Mouse (Mus musculus): Measurements from ENCODE around the gene Ensa. TPM values are rescaled to one million over a fixed set of nuclear protein-coding genes. Genes with fewer than 3 reads are reported as not detected.
A peak's percentile ranks its signal among the peaks of the same experiment; 100 is the strongest.
"Not testable (repeated sequence)": the region's sequence is repeated elsewhere in the genome, so short reads cannot be mapped to it uniquely, and the experiment has no call there.

The Ensa gene
- polyA plus RNA-seq, 1 experiment, result 88.8 TPM

GRCm38 (mm10) chr3:95653473-95654034, 28.8 kb downstream of the Ensa start:
- 39% methylated on average over 11 of the region's 11 CpGs for WGBS
- no peak for DNase-seq
- TF ChIP-seq POLR2A (IDR thresholded peaks at IDR 0.05; ENCODE audit: borderline replicate concordance, insufficient read depth, low read length), result no peak
- TF ChIP-seq CTCF (IDR thresholded peaks at IDR 0.05; ENCODE audit: borderline replicate concordance, insufficient read depth, low read depth, low read length), result no peak
- no peaks in the 10 kb centered on the region for H3K4me1 ChIP-seq (ENCODE audit: control insufficient read depth, insufficient read depth, low read length)
- no peak overlapping the region for H3K27ac ChIP-seq (ENCODE audit: insufficient read depth, low read length)
- H3K27me3 ChIP-seq (ENCODE audit: control insufficient read depth, insufficient read depth, low read length), result no peaks in the 10 kb centered on the region
- H3K4me3 ChIP-seq (replicated peaks; ENCODE audit: insufficient read depth, low read depth, low read length), result no peak overlapping the region

- H3K4me3 ChIP-seq (replicated peaks; ENCODE audit: insufficient read depth, low read depth, low read length); H3K4me1 ChIP-seq (ENCODE audit: control insufficient read depth, insufficient read depth, low read length); H3K27me3 ChIP-seq (ENCODE audit: control insufficient read depth, insufficient read depth, low read length); DNase-seq; H3K27ac ChIP-seq (ENCODE audit: insufficient read depth, low read length): not testable (repeated sequence)
- WGBS, result 92% methylated on average over 3 of the region's 3 CpGs
Measured at GRCm38 (mm10) chr3:95654371-95654770, 29.6 kb downstream of the Ensa start.

GRCm38 (mm10) chr3:95655437-95655836, 30.6 kb downstream of the Ensa start:
- H3K4me1 ChIP-seq (ENCODE audit: control insufficient read depth, insufficient read depth, low read length), result no peaks in the 10 kb centered on the region
- TF ChIP-seq POLR2A (IDR thresholded peaks at IDR 0.05; ENCODE audit: borderline replicate concordance, insufficient read depth, low read length) (no peak), CTCF (IDR thresholded peaks at IDR 0.05; ENCODE audit: borderline replicate concordance, insufficient read depth, low read depth, low read length) (no peak)
- no peak overlapping the region for H3K27ac ChIP-seq (ENCODE audit: insufficient read depth, low read length)
- no peak overlapping the region for H3K4me3 ChIP-seq (replicated peaks; ENCODE audit: insufficient read depth, low read depth, low read length)
- no peak for DNase-seq
- no peaks in the 10 kb centered on the region for H3K27me3 ChIP-seq (ENCODE audit: control insufficient read depth, insufficient read depth, low read length)
- WGBS, result 73% methylated on average over 5 of the region's 5 CpGs

- 90% methylated on average over 3 of the region's 3 CpGs for WGBS
- Histone ChIP-seq H3K27me3 (ENCODE audit: control insufficient read depth, insufficient read depth, low read length) (no peaks in the 10 kb centered on the region), H3K27ac (ENCODE audit: insufficient read depth, low read length) (no peak overlapping the region), H3K4me3 (replicated peaks; ENCODE audit: insufficient read depth, low read depth, low read length) (no peak overlapping the region), H3K4me1 (ENCODE audit: control insufficient read depth, insufficient read depth, low read length) (peaks cover 4% of the 10 kb centered on the region; the same call in 1 of the 2 replicates)
- DNase-seq, result no peak
- TF ChIP-seq POLR2A (IDR thresholded peaks at IDR 0.05; ENCODE audit: borderline replicate concordance, insufficient read depth, low read length) (no peak), CTCF (IDR thresholded peaks at IDR 0.05; ENCODE audit: borderline replicate concordance, insufficient read depth, low read depth, low read length) (no peak)
Measured at GRCm38 (mm10) chr3:95657108-95657507, 32.3 kb downstream of the Ensa start.

GRCm38 (mm10) chr3:95657711-95658110, 32.9 kb downstream of the Ensa start:
- H3K27ac ChIP-seq (ENCODE audit: insufficient read depth, low read length), result no peak overlapping the region
- H3K4me1 ChIP-seq (ENCODE audit: control insufficient read depth, insufficient read depth, low read length), result peaks cover 7% of the 10 kb centered on the region
- 85% methylated on average over 3 of the region's 3 CpGs for WGBS
- H3K27me3 ChIP-seq (ENCODE audit: control insufficient read depth, insufficient read depth, low read length), result no peaks in the 10 kb centered on the region
- no peak overlapping the region for H3K4me3 ChIP-seq (replicated peaks; ENCODE audit: insufficient read depth, low read depth, low read length)
- no peak for DNase-seq
- TF ChIP-seq POLR2A (IDR thresholded peaks at IDR 0.05; ENCODE audit: borderline replicate concordance, insufficient read depth, low read length), result no peak
- no peak for TF ChIP-seq CTCF (IDR thresholded peaks at IDR 0.05; ENCODE audit: borderline replicate concordance, insufficient read depth, low read depth, low read length)

GRCm38 (mm10) chr3:95658236-95658867, 33.6 kb downstream of the Ensa start, which contains the start of gene Mcl1:
Mcl1 (plus strand) TSS chr3:95658788.
- TF ChIP-seq POLR2A (IDR thresholded peaks at IDR 0.05; ENCODE audit: borderline replicate concordance, insufficient read depth, low read length) (peak; percentile 99), CTCF (IDR thresholded peaks at IDR 0.05; ENCODE audit: borderline replicate concordance, insufficient read depth, low read depth, low read length) (no peak)
- peak within 1 kb of the TSS; percentile 67 for H3K4me3 ChIP-seq (replicated peaks; ENCODE audit: insufficient read depth, low read depth, low read length)
- under 1% methylated on average over 43 of the region's 43 CpGs for WGBS
- H3K27me3 ChIP-seq (ENCODE audit: control insufficient read depth, insufficient read depth, low read length), result no peaks in the 10 kb centered on the region
- H3K4me1 ChIP-seq (ENCODE audit: control insufficient read depth, insufficient read depth, low read length), result peaks cover 9% of the 10 kb centered on the region
- H3K27ac ChIP-seq (ENCODE audit: insufficient read depth, low read length), result peak within 1 kb of the TSS; percentile 89
- peak; percentile 95 for DNase-seq

GRCm38 (mm10) chr3:95658868-95659712, 34.3 kb downstream of the Ensa start:
- H3K4me1 ChIP-seq (ENCODE audit: control insufficient read depth, insufficient read depth, low read length), result peaks cover 15% of the 10 kb centered on the region
- under 1% methylated on average over 112 of the region's 113 CpGs for WGBS
- peak in 1 of 2 experiments; percentile 65 for DNase-seq
- no peaks in the 10 kb centered on the region for H3K27me3 ChIP-seq (ENCODE audit: control insufficient read depth, insufficient read depth, low read length)
- peak overlapping the region; percentile 89 for H3K27ac ChIP-seq (ENCODE audit: insufficient read depth, low read length)
- 0 out of 2 replicates have a peak, but pooled peaks have one; percentile 8 for TF ChIP-seq POLR2A (IDR thresholded peaks at IDR 0.05; ENCODE audit: borderline replicate concordance, insufficient read depth, low read length)
- no peak for TF ChIP-seq CTCF (IDR thresholded peaks at IDR 0.05; ENCODE audit: borderline replicate concordance, insufficient read depth, low read depth, low read length)
- peak overlapping the region; percentile 67 for H3K4me3 ChIP-seq (replicated peaks; ENCODE audit: insufficient read depth, low read depth, low read length)
